Mouse (Mus musculus): ENCODE data around the gene Ifna14. TPM values are rescaled to one million over a fixed set of nuclear protein-coding genes. Genes with fewer than 3 reads are reported as not detected.
"Not testable (repeated sequence)": the region's sequence is repeated elsewhere in the genome, so short reads cannot be mapped to it uniquely, and the experiment has no call there.

Gene Ifna14
- not detected in 2 replicates for polyA plus RNA-seq (2016; fragmentation: Nextera tagmentation; extraction: Ambion mirVana)

DNA sequence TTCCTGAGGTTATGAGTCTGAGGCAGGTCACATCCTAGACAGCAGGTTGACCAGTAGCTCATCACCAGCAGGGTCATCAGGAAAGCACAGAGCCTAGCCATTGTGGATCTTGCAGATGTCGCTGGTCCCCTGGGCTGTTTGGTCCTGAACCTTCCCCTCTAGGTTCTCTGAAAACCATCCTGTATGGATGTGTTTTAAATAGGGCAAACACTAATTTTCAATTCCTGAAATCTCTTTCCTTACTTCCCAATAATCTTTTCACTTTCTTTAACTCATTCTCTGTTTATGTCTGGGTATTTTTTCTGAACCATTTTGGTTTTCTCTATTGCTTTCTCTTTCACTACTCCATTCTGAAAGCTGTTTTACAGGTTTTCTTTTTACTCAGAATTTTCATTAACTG, at the start of gene Ifna14:
Ifna14 (minus strand) TSS at position 101 of the 400 bp plus-strand sequence.
- Histone ChIP-seq H3K4me1 (replicated peaks) (no peaks in the 10 kb centered on the region), H3K4me3 (no peak within 1 kb of the TSS), H3K27ac (no peak within 1 kb of the TSS), H3K27me3 (ENCODE audit: insufficient read depth, poor library complexity, severe bottlenecking) (no peaks in the 10 kb centered on the region), H3K9me3 (no peaks in the 10 kb centered on the region), H3K36me3 (no peaks in the 10 kb centered on the region)
- no peak for DNase-seq (ENCODE audit: low spot score)
- 82% methylated on average over 1 of the region's 1 CpGs for WGBS

GRCm38 (mm10) chr4:88603276-88603675, 31.7 kb upstream of the Ifna14 start, which contains the start of gene Ifna12:
Gene Ifna12, minus strand, starts transcription at chr4:88603376.
- H3K9me3 ChIP-seq: no peaks in the 10 kb centered on the region
- no peaks in the 10 kb centered on the region for H3K4me1 ChIP-seq (replicated peaks)
- H3K27me3 ChIP-seq (ENCODE audit: insufficient read depth, poor library complexity, severe bottlenecking): no peaks in the 10 kb centered on the region
- no peaks in the 10 kb centered on the region for H3K36me3 ChIP-seq
- DNase-seq (ENCODE audit: low spot score): no peak
- H3K27ac ChIP-seq: no peak within 1 kb of the TSS
- H3K4me3 ChIP-seq: no peak within 1 kb of the TSS

- Histone ChIP-seq H3K27ac (no peak within 1 kb of the TSS), H3K9me3 (no peaks in the 10 kb centered on the region)
- 82% methylated on average over 1 of the region's 1 CpGs for WGBS
Measured at GRCm38 (mm10) chr4:88592285-88592684, 20.7 kb upstream of the Ifna14 start, which contains the start of gene Ifna9. Gene Ifna9, minus strand, starts transcription at chr4:88592385.

GRCm38 (mm10) chr4:88561791-88562190, 9.8 kb downstream of the Ifna14 start:
- Histone ChIP-seq H3K9me3 (no peaks in the 10 kb centered on the region), H3K36me3 (no peaks in the 10 kb centered on the region), H3K27me3 (ENCODE audit: insufficient read depth, poor library complexity, severe bottlenecking) (no peaks in the 10 kb centered on the region), H3K4me3 (no peak overlapping the region), H3K27ac (no peak overlapping the region), H3K4me1 (replicated peaks) (no peaks in the 10 kb centered on the region)
- WGBS: 96% methylated on average over 1 of the region's 1 CpGs
- DNase-seq (ENCODE audit: low spot score): no peak

More at GRCm38 (mm10) chr4:88592285-88592684, 20.7 kb upstream of the Ifna14 start, which contains the start of gene Ifna9:
- Histone ChIP-seq H3K36me3 (no peaks in the 10 kb centered on the region), H3K4me1 (replicated peaks) (no peaks in the 10 kb centered on the region), H3K27me3 (ENCODE audit: insufficient read depth, poor library complexity, severe bottlenecking) (no peaks in the 10 kb centered on the region), H3K4me3 (no peak within 1 kb of the TSS)
- no peak for DNase-seq (ENCODE audit: low spot score)

GRCm38 (mm10) chr4:88558145-88558544, 13.5 kb downstream of the Ifna14 start, which contains the start of gene Ifna15:
Gene Ifna15, minus strand, starts transcription at chr4:88558245.
- H3K4me1 ChIP-seq (replicated peaks); H3K4me3 ChIP-seq; H3K36me3 ChIP-seq: not testable (repeated sequence)

GRCm38 (mm10) chr4:88550161-88550945, 21.2 kb downstream of the Ifna14 start:
- WGBS: 35% methylated on average over 22 of the region's 22 CpGs
- Histone ChIP-seq H3K27me3 (ENCODE audit: insufficient read depth, poor library complexity, severe bottlenecking) (no peaks in the 10 kb centered on the region), H3K36me3 (no peaks in the 10 kb centered on the region), H3K4me1 (replicated peaks) (0 out of 2 replicates have a peak, but pooled peaks cover 5% of the 10 kb centered on the region), H3K4me3 (peak overlapping the region; percentile 41), H3K9me3 (no peaks in the 10 kb centered on the region), H3K27ac (no peak overlapping the region)
- peak; percentile 72 for DNase-seq (ENCODE audit: low spot score)

More at GRCm38 (mm10) chr4:88558145-88558544, 13.5 kb downstream of the Ifna14 start, which contains the start of gene Ifna15:
- H3K27ac ChIP-seq; H3K27me3 ChIP-seq (ENCODE audit: insufficient read depth, poor library complexity, severe bottlenecking); DNase-seq (ENCODE audit: low spot score); H3K9me3 ChIP-seq: not testable (repeated sequence)

DNA sequence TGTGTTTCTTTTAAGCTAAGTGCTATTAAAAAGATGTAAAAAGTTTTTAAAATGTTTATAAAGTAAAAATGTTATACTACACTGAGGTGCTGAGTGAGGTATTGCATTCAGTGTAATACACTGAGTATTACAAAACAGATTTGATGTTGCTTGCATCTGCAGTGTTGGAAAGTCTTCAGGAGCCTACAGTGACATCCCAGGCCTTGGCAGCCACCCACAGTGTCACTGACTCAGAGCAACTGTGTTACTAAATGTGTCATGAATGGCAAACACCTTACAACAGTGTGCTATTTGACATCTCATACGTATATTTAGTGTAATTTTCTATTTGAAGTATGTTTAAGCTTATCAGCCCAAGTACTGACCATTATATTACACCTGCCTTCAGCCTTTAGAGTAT, 23.6 kb downstream of the Ifna14 start:
- Histone ChIP-seq H3K9me3 (no peaks in the 10 kb centered on the region), H3K27ac (no peak overlapping the region), H3K36me3 (no peaks in the 10 kb centered on the region), H3K4me1 (replicated peaks) (0 out of 2 replicates have a peak, but pooled peaks cover 5% of the 10 kb centered on the region), H3K4me3 (no peak overlapping the region), H3K27me3 (ENCODE audit: insufficient read depth, poor library complexity, severe bottlenecking) (no peaks in the 10 kb centered on the region)
- 79% methylated on average over 1 of the region's 1 CpGs for WGBS
- no peak for DNase-seq (ENCODE audit: low spot score)

DNA sequence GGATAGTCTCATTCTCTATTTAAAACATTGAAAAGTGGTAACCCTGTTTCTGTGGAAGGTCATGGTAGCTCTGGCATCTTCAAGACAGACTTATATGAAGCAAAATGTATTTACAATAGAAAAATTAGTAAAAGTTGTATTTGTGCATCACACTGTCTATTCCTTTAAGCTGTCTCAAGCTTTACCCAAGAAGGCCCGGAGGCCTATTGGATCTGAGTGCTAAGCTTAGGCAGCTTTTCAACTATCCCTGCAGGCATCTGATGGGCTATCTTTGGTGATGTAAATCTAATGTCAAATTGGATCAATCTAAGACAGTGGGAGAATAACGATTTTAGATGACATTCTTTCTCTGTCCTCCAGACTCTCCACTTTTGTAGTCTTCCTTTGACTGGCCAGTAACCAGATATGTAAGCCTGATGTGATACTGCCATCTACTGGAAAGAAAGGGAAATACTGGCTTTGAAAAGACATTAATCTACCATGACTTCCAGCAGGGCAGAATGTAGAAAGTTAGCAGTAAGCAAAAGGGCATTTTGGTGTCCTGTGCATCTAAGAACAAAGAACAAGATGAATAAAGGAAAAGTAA, 27.9 kb downstream of the Ifna14 start:
- no peak for DNase-seq (ENCODE audit: low spot score)
- Histone ChIP-seq H3K36me3 (no peaks in the 10 kb centered on the region), H3K4me3 (no peak overlapping the region), H3K27me3 (ENCODE audit: insufficient read depth, poor library complexity, severe bottlenecking) (no peaks in the 10 kb centered on the region), H3K9me3 (no peaks in the 10 kb centered on the region), H3K27ac (no peak overlapping the region), H3K4me1 (replicated peaks) (no peaks in the 10 kb centered on the region)
- WGBS: 50% methylated on average over 2 of the region's 2 CpGs

GRCm38 (mm10) chr4:88537328-88537727, 34.3 kb downstream of the Ifna14 start:
- WGBS: 86% methylated on average over 12 of the region's 12 CpGs
- Histone ChIP-seq H3K27me3 (ENCODE audit: insufficient read depth, poor library complexity, severe bottlenecking) (no peaks in the 10 kb centered on the region), H3K4me3 (no peak overlapping the region), H3K27ac (no peak overlapping the region; the same call in 1 of the 2 replicates), H3K36me3 (no peaks in the 10 kb centered on the region), H3K4me1 (replicated peaks) (no peaks in the 10 kb centered on the region), H3K9me3 (no peaks in the 10 kb centered on the region)
- DNase-seq (ENCODE audit: low spot score): no peak

- no peak for DNase-seq (ENCODE audit: low spot score)
- no peak overlapping the region for H3K27ac ChIP-seq
- H3K4me3 ChIP-seq: no peak overlapping the region
- no peaks in the 10 kb centered on the region for H3K9me3 ChIP-seq
- no peaks in the 10 kb centered on the region for H3K36me3 ChIP-seq
- WGBS: 84% methylated on average over 7 of the region's 7 CpGs
- no peaks in the 10 kb centered on the region for H3K4me1 ChIP-seq (replicated peaks)
- H3K27me3 ChIP-seq (ENCODE audit: insufficient read depth, poor library complexity, severe bottlenecking): no peaks in the 10 kb centered on the region
Measured at GRCm38 (mm10) chr4:88536640-88537039, 35.0 kb downstream of the Ifna14 start.

GRCm38 (mm10) chr4:88535742-88536141, 35.9 kb downstream of the Ifna14 start:
- no peak overlapping the region for H3K4me3 ChIP-seq
- H3K27ac ChIP-seq: no peak overlapping the region
- no peaks in the 10 kb centered on the region for H3K4me1 ChIP-seq (replicated peaks)
- DNase-seq (ENCODE audit: low spot score): no peak
- 92% methylated on average over 1 of the region's 1 CpGs for WGBS
- no peaks in the 10 kb centered on the region for H3K9me3 ChIP-seq
- H3K36me3 ChIP-seq: no peaks in the 10 kb centered on the region
- H3K27me3 ChIP-seq (ENCODE audit: insufficient read depth, poor library complexity, severe bottlenecking): no peaks in the 10 kb centered on the region

DNA sequence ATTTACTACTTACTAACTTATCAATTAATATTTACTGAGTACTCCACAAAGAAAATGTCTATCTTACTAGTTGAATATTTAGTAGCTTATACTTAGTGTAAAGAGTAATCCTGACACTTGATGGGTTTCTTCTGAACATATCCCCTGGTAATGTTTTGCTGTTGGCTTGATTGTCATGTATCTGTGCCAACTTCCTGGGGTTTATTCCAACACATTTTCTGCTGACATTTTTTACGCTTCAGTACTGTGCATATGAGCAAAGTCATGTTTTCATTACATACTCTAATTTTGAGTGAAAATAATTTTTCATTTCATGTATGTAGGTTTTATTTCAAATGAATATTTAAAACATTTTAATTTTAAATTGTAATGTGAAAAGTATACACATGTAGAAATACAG, 36.7 kb downstream of the Ifna14 start:
- Histone ChIP-seq H3K4me1 (replicated peaks) (no peaks in the 10 kb centered on the region), H3K4me3 (no peak overlapping the region), H3K36me3 (no peaks in the 10 kb centered on the region), H3K27ac (no peak overlapping the region), H3K9me3 (no peaks in the 10 kb centered on the region), H3K27me3 (ENCODE audit: insufficient read depth, poor library complexity, severe bottlenecking) (no peaks in the 10 kb centered on the region)
- no peak for DNase-seq (ENCODE audit: low spot score)
- WGBS: 91% methylated on average over 1 of the region's 1 CpGs

GRCm38 (mm10) chr4:88533499-88533898, 38.1 kb downstream of the Ifna14 start:
- Histone ChIP-seq H3K4me1 (replicated peaks) (no peaks in the 10 kb centered on the region), H3K27ac (no peak overlapping the region), H3K27me3 (ENCODE audit: insufficient read depth, poor library complexity, severe bottlenecking) (no peaks in the 10 kb centered on the region), H3K36me3 (no peaks in the 10 kb centered on the region), H3K4me3 (no peak overlapping the region), H3K9me3 (no peaks in the 10 kb centered on the region)
- 92% methylated on average over 2 of the region's 2 CpGs for WGBS
- DNase-seq (ENCODE audit: low spot score): no peak

All from hindbrain, embryonic 10.5 days (tissue).